Mouse (Mus musculus) hindbrain, postnatal 0 days (tissue): ENCODE data around the gene Adamtsl4. TPM values are rescaled to one million over a fixed set of nuclear protein-coding genes. Genes with fewer than 3 reads are reported as not detected.

ENCODE experiments used
- ATAC-seq: fragments of 200-750 bp; cut with Nextera tagmentation; 2 replicates; pipeline ENCODE4 v1.8.0; 2017; ENCODE audit warnings: mild to moderate bottlenecking, moderate TSS enrichment, moderate library complexity
- DNase-seq: peaks from one replicate; pipeline ENCODE4 v3.0.0-alpha.2; 2015; ENCODE audit warnings: low spot score
- H3K27ac ChIP-seq: fragments of 300-500 bp; sonication (generic); 2 replicates; pipeline ENCODE4 v1.5.1; 2014; ENCODE audit warnings: mild to moderate bottlenecking
- H3K27me3 ChIP-seq: fragments of 300-500 bp; sonication (generic); 2 replicates; pipeline ENCODE4 v1.6.1; 2014; ENCODE audit warnings: low read length, mixed read lengths; ENCODE audit not compliant: insufficient read depth
- H3K36me3 ChIP-seq: fragments of 300-500 bp; sonication (generic); 2 replicates; pipeline ENCODE4 v1.6.1; 2014; ENCODE audit warnings: low read length, mixed read lengths; ENCODE audit not compliant: insufficient read depth
- H3K4me1 ChIP-seq: fragments of 300-500 bp; sonication (generic); 2 replicates; pipeline ENCODE4 v1.6.1; 2014; ENCODE audit warnings: antibody characterized with exemption, low read length, mixed read lengths; ENCODE audit not compliant: insufficient read depth
- H3K4me2 ChIP-seq: fragments of 300-500 bp; sonication (generic); 2 replicates; pipeline ENCODE4 v1.6.1; 2014; ENCODE audit warnings: low read depth, mild to moderate bottlenecking, low read length, moderate library complexity, mixed read lengths
- H3K4me3 ChIP-seq: fragments of 300-500 bp; sonication (generic); 2 replicates; pipeline ENCODE4 v1.5.1; 2014; ENCODE audit warnings: low read length
- H3K9ac ChIP-seq: fragments of 300-500 bp; sonication (generic); replicated peaks from 2 replicates; pipeline ENCODE4 v1.6.1; 2014; ENCODE audit warnings: mild to moderate bottlenecking, low read length, moderate library complexity, mixed read lengths
- H3K9me3 ChIP-seq: fragments of 300-500 bp; sonication (generic); 2 replicates; pipeline ENCODE4 v1.6.1; 2016; ENCODE audit warnings: low read length, mixed read lengths
- CTCF ChIP-seq: IDR thresholded peaks from 2 replicates; pipeline ENCODE4 v1.5.1; 2016; ENCODE audit warnings: antibody characterized with exemption, control low read depth, low read depth
- WGBS: fragments of 180-500 bp; shearing (Covaris S2); extraction: QIAGEN DNeasy Blood & Tissue Kit; methylation state at CpG from one replicate; pipeline ENCODE4 v1.1.7; 2014; 5-methylcytosine and 5-hydroxymethylcytosine counted together
- polyA plus RNA-seq: library from polyadenylated mRNA; unstranded; fragments of >200 nt; fragmentation: Nextera tagmentation; extraction: Ambion mirVana; gene quantifications from 2 replicates; pipeline ENCODE4 v1.2.1, GENCODE M21; 2015
- total RNA-seq: library from RNA; depleted of rRNA; stranded (reverse); fragments of >200 nt; gene quantifications from 2 replicates; pipeline ENCODE4 v1.2.3, GENCODE M21; 2014

Gene Adamtsl4
- total and polyA plus RNA-seq, 2 experiments from 2014 or later: 1.6 to 2.1 TPM

- H3K36me3 ChIP-seq: no peaks in the 10 kb centered on the region
- H3K9me3 ChIP-seq: no peaks in the 10 kb centered on the region
- no peaks in the 10 kb centered on the region for H3K4me1 ChIP-seq
- no peak for TF ChIP-seq CTCF
- WGBS: 22% methylated on average over 11 of the region's 11 CpGs
- H3K27me3 ChIP-seq: no peaks in the 10 kb centered on the region
- DNase-seq: peak; percentile 46
- no peak overlapping the region for H3K4me3 ChIP-seq
- peak overlapping the region; percentile 26; the same call in 1 of the 2 replicates for H3K27ac ChIP-seq
- H3K4me2 ChIP-seq: no peak overlapping the region
- no peak for ATAC-seq
- H3K9ac ChIP-seq: no peak overlapping the region
These were observed 34.2 kb downstream of the Adamtsl4 start for GRCm38 (mm10) chr3:95653473-95654034.

GRCm38 (mm10) chr3:95652871-95653270, 34.8 kb downstream of the Adamtsl4 start:
- no peak for TF ChIP-seq CTCF
- no peak overlapping the region for H3K9ac ChIP-seq
- 26% methylated on average over 6 of the region's 6 CpGs for WGBS
- no peak overlapping the region for H3K4me3 ChIP-seq
- H3K36me3 ChIP-seq: no peaks in the 10 kb centered on the region
- H3K27me3 ChIP-seq: no peaks in the 10 kb centered on the region
- H3K27ac ChIP-seq: no peak overlapping the region
- H3K4me2 ChIP-seq: no peak overlapping the region
- DNase-seq (no peak), ATAC-seq (no peak)
- no peaks in the 10 kb centered on the region for H3K9me3 ChIP-seq
- H3K4me1 ChIP-seq: no peaks in the 10 kb centered on the region

- WGBS: 57% methylated on average over 7 of the region's 7 CpGs
- no peak overlapping the region for H3K4me2 ChIP-seq
- H3K9ac ChIP-seq: no peak overlapping the region
- H3K9me3 ChIP-seq: no peaks in the 10 kb centered on the region
- no peak for TF ChIP-seq CTCF
- H3K4me3 ChIP-seq: no peak overlapping the region
- DNase-seq (no peak), ATAC-seq (no peak)
- no peaks in the 10 kb centered on the region for H3K4me1 ChIP-seq
- no peaks in the 10 kb centered on the region for H3K27me3 ChIP-seq
- no peaks in the 10 kb centered on the region for H3K36me3 ChIP-seq
- no peak overlapping the region for H3K27ac ChIP-seq
These were observed 35.4 kb downstream of the Adamtsl4 start for GRCm38 (mm10) chr3:95652204-95652811.

DNA sequence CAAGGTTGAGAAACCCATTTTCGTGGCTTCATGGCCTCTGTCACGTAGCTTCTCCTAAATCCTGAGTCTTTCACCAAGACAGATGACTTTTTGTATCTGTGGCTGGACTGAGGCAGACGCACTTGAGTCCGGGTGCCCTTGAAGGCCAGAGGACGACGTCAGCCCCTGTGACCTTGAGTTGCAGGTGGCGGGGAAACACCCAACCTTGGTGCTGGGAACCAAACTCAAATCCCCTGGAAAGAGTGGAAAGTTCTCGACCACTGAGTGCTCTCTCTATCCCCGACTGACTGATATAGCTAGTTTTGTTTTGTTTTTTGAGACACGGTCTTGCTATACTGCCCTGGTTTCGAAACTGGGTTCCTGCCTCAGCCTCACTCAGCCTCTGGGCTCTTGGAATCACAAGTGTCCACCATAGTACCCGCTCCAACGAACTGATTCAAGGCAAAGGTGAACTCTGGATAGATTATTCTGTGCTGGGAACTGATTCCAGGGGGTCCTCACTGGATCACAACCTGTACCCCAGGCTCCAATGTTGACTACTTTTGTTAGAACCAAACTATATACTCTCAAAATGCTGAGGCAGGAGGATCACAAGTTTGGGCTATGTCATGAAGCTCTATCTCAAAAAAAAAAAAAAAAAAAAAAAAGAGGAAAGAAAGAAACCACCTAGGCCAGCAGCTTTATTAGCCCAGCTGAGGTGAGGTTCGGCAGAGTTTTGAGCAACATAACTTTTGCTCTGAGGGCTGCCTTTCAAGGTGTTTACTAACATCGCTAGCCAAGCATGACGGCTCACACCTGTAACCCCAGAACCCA, 36.1 kb downstream of the Adamtsl4 start:
- Histone ChIP-seq H3K27ac (no peak overlapping the region), H3K36me3 (no peaks in the 10 kb centered on the region), H3K9ac (no peak overlapping the region), H3K27me3 (no peaks in the 10 kb centered on the region), H3K4me2 (no peak overlapping the region), H3K4me3 (no peak overlapping the region), H3K9me3 (no peaks in the 10 kb centered on the region), H3K4me1 (no peaks in the 10 kb centered on the region)
- TF ChIP-seq CTCF: no peak
- DNase-seq (no peak), ATAC-seq (no peak)
- 90% methylated on average over 16 of the region's 16 CpGs for WGBS

- Histone ChIP-seq H3K9me3 (no peaks in the 10 kb centered on the region), H3K9ac (no peak overlapping the region), H3K4me1 (no peaks in the 10 kb centered on the region), H3K27me3 (no peaks in the 10 kb centered on the region), H3K4me3 (no peak overlapping the region), H3K27ac (peak overlapping the region; percentile 26; the same call in 1 of the 2 replicates), H3K36me3 (no peaks in the 10 kb centered on the region), H3K4me2 (no peak overlapping the region)
- DNase-seq: no peak
- WGBS: 87% methylated on average over 3 of the region's 3 CpGs
- no peak for TF ChIP-seq CTCF
- ATAC-seq: no peak
These were observed 36.7 kb downstream of the Adamtsl4 start for GRCm38 (mm10) chr3:95651033-95651373.

DNA sequence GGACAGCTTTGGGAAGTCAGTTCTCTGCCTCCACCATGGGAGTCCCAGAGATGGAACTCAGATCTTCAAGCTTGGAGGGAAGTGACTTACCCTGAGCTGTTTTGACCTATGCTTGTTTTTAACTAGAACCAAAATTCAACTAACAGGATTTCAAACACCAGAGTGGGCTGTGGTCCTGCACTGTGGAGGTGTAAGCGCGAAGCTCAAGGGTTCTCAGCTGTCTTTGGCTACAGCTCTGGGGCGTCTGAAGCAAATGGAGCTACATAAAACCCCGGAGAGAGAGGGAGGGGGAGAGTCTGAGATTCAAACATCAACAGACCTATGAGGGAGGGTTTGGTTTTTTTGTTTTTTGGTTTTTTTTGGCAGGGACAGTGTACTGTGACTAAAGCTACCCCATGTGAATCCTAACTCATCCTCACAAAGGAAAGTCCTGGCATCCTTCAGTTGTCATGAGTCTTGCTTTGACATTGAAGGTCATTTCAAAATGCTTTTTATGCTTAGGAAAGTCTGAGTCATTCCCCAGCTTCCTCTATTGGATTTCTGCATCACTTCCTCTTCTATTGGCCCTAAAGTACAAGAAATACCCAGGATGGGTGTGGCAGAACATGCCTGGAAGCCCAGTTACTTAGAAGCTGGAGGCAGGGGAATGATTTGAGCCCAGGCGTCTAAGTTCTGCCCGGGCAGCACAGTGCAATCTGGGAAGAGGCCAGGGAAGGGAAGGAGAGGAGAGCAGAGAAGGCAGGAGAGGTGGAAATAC, 37.3 kb downstream of the Adamtsl4 start:
- H3K4me2 ChIP-seq: no peak overlapping the region
- no peak overlapping the region for H3K4me3 ChIP-seq
- ATAC-seq (no peak), DNase-seq (no peak)
- peak overlapping the region; percentile 26; the same call in 1 of the 2 replicates for H3K27ac ChIP-seq
- no peaks in the 10 kb centered on the region for H3K36me3 ChIP-seq
- H3K4me1 ChIP-seq: no peaks in the 10 kb centered on the region
- H3K27me3 ChIP-seq: no peaks in the 10 kb centered on the region
- no peak for TF ChIP-seq CTCF
- H3K9ac ChIP-seq: no peak overlapping the region
- H3K9me3 ChIP-seq: no peaks in the 10 kb centered on the region
- WGBS: 75% methylated on average over 6 of the region's 6 CpGs
